Mouse (Mus musculus): ENCODE results near the gene Otud4. TPM values are rescaled to one million over a fixed set of nuclear protein-coding genes. Genes with fewer than 3 reads are reported as not detected.

Gene Otud4
- total RNA-seq (2023), result 65.7 TPM

DNA sequence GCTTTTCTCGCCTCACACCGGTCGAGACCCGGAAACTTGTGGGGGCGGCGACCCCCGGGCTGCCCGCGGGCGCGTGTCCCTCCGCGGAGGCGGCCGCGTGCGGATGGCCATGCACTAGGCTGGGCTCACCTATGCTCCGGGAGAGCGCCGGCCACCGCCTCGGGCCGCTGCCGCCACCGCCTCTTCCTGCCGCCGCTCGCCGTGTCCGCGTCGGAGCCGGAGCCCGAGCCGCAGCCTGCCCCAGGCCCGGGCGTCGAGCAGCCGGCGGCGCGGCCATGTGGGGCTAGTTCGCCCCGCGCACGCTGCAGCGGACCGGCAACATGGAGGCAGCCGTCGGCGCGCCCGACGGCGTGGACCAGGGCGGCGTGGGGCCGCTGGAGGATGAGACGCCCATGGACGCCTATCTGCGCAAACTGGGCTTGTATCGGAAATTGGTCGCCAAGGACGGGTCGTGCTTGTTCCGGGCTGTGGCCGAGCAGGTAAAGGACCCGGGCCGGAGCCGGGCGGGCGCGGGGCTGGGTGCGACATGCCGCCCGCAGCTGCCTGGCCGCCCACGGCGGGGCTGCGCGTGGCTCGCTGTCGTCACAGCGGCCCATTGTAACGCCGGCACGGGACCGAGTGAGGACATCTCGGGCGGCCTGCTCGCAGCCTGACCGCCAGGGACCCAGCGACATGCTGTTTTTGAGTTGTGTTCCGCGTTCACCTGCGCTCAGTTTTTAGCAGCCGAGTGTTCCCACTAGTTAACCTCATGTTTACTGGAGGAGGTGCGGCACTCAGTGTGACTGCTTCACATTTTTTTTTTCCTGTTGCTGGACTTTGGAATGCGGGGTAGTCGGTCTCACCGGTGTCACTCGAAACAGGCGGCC is at the start of gene Otud4:
Gene Otud4, plus strand, starts transcription at position 33 of the 866 bp plus-strand sequence.

DNA sequence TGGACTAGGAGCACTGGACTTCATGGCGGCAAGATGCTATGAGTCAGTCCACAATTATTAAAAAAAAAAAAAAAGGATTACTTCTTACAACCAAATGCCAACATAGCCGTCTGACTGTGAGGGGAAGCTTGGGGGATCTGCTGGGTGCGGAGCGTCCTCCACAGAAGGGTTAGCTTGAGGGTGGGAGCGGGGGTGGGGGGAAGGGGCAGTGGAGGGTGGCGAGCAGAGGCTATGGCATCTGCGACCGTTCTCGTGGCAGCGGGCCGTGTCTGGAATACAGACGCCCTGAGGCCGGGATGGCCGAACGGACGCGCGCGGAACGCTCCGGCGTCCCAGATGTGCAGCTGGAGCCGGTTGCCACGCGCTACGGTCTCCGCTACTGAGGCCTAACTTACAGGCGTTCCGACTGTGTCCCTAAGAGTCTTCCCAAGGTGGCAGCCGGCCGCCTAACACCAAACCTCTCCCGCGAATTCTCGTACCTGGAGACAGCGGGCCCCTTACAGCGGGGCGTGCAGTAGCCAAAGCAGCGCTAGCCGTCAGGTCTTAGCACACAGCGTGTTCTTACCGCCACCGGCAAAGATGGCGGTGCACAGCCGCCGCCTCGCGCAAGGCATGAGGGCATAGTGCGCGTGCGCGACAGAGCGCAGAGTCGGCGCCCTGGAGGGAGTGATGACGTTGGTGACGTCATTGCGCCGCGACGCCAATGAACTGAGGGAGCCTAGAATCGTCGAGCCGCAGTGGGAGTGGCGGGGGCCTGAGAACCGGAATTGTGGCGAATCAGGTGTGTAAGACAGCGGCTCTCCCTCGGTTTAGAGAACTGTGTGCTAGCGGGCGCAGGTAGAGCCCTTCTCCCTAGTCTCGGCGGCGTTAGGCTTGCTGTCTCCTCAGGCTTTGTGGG is 71.9 kb downstream of the Otud4 start, which contains the start of the genes Abce1 and Anapc10:
Gene Abce1, minus strand, starts transcription at position 677 of the 898 bp plus-strand sequence.
Gene Anapc10, plus strand, starts transcription at position 757 of the 898 bp plus-strand sequence.

Other genes with a start within 250 kb of the Otud4 start
- gene Smad1, start 240.1 kb upstream of the Otud4 start, total RNA-seq (2023), result 13.1 TPM
- 66.5 TPM for gene Abce1, start 72.1 kb downstream of the Otud4 start, total RNA-seq (2023)
- 5.7 TPM for gene Anapc10, start 72.2 kb downstream of the Otud4 start, total RNA-seq (2023)

Measured in CD4-positive naive resting alpha-beta T cell, adult 76 days (primary cell).